Mouse (Mus musculus) ES-E14 (cell line): ENCODE measurements around the gene Unc79. TPM values are rescaled to one million over a fixed set of nuclear protein-coding genes. Genes with fewer than 3 reads are reported as not detected.

Experiments used
- DNase-seq: peaks from one replicate; pipeline ENCODE4 v3.0.0-alpha.2; 2013; ENCODE audit warnings: low read depth, low spot score
- H3K27ac ChIP-seq: 2 replicates; pipeline ENCODE4 v1.5.1; 2012; ENCODE audit warnings: low read depth, mild to moderate bottlenecking, low read length, moderate library complexity, mixed read lengths; ENCODE audit not compliant: poor library complexity, insufficient read depth, severe bottlenecking
- H3K36me3 ChIP-seq: 2 replicates; pipeline ENCODE4 v1.6.1; 2012; ENCODE audit warnings: mild to moderate bottlenecking, low read length, moderate library complexity, mixed read lengths; ENCODE audit not compliant: control insufficient read depth, poor library complexity, insufficient read depth, severe bottlenecking
- H3K4me1 ChIP-seq, 2 experiments: fragments of 150-350 bp in 1 of 2; sonication (generic) in 1 of 2; 2 replicates each; pipeline ENCODE4 v1.6.1; 2012; ENCODE audit warnings: low read length in 2 of 2, mild to moderate bottlenecking in 1 of 2, mixed read lengths in 1 of 2; ENCODE audit not compliant: control insufficient read depth in 2 of 2, insufficient read depth in 2 of 2, poor library complexity in 1 of 2
- H3K4me3 ChIP-seq, 2 experiments: fragments of 150-350 bp in 1 of 2; sonication (generic) in 1 of 2; 2 replicates each; pipeline ENCODE4 v1.5.1; 2012; ENCODE audit warnings: low read length in 2 of 2, low read depth in 1 of 2, mild to moderate bottlenecking in 1 of 2, mixed read lengths in 1 of 2; ENCODE audit not compliant: insufficient read depth in 1 of 2, poor library complexity in 1 of 2, severe bottlenecking in 1 of 2
- H3K9ac ChIP-seq: 2 replicates; pipeline ENCODE4 v1.6.1; 2012; ENCODE audit warnings: low read depth, mild to moderate bottlenecking, low read length, mixed read lengths; ENCODE audit not compliant: poor library complexity, insufficient read depth, severe bottlenecking
- H3K9me3 ChIP-seq: fragments of 150-350 bp; sonication (generic); 2 replicates; pipeline ENCODE4 v1.6.1; 2012; ENCODE audit warnings: low read depth, mild to moderate bottlenecking, low read length; ENCODE audit not compliant: control insufficient read depth, insufficient read depth
- CHD2 ChIP-seq: IDR thresholded peaks from 2 replicates; pipeline ENCODE4 v1.6.1; 2014; ENCODE audit warnings: mild to moderate bottlenecking, low read depth, low read length, inconsistent platforms
- HCFC1 ChIP-seq: IDR thresholded peaks from 2 replicates; pipeline ENCODE4 v1.6.1; 2012; ENCODE audit warnings: low read length, inconsistent platforms, borderline replicate concordance; ENCODE audit not compliant: insufficient read depth
- MAFK ChIP-seq: IDR thresholded peaks from 2 replicates; pipeline ENCODE4 v1.6.1; 2014; ENCODE audit warnings: mild to moderate bottlenecking, low read depth, low read length, inconsistent platforms; ENCODE audit not compliant: insufficient read depth
- ZC3H11A ChIP-seq: IDR thresholded peaks from 2 replicates; pipeline ENCODE4 v1.6.1; 2012; ENCODE audit warnings: low read depth, mild to moderate bottlenecking, inconsistent platforms, low read length, borderline replicate concordance
- ZNF384 ChIP-seq: IDR thresholded peaks from 2 replicates; pipeline ENCODE4 v1.6.1; 2012; ENCODE audit warnings: low read depth, low read length, inconsistent platforms
- in situ Hi-C, 2 experiments: fragments of 600-800 bp; cut with MboI; formaldehyde crosslinking; loops; one replicate each; pipeline ENCODE4 v1.15.1; 2025; ENCODE audit warnings: low sequenced_read_pairs in 2 of 2, inconsistent platforms in 1 of 2; ENCODE audit not compliant: unreplicated experiment in 2 of 2
- total RNA-seq: library from RNA; depleted of rRNA; stranded (reverse); fragments of 300-350 nt; gene quantifications from 2 replicates; pipeline ENCODE4 v1.2.3, GENCODE M21; 2012

Unc79 gene
- total RNA-seq, 1 experiment = 0.36 TPM

DNA sequence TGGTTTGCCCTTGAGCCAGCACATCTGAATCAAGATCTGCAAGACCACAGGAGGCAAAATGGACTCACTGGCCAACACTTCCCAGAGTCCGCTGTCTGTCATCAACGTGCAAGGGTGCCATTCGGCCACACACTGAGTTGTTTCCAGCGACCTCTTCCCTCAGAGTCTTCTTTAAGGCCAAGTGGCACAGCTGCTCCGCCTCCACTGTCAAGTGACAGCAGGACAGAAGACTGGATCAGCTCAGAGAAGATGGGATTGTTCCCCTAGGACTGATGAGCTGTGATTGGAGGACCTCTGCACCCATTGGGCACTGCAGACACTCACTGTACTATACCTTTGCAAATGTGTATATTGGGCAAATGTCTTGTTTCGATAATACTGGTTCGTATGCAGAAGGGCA is 238.4 kb downstream of the Unc79 start:
- H3K9me3 ChIP-seq = no peaks in the 10 kb centered on the region
- DNase-seq = no peak
- H3K4me1 ChIP-seq = peaks cover 0 to 4% of the 10 kb centered on the region in 2 experiments; a peak in 2 of 4 replicates
- no peaks in the 10 kb centered on the region for H3K36me3 ChIP-seq
- H3K9ac ChIP-seq = no peak overlapping the region
- no peak for TF ChIP-seq CHD2
- TF ChIP-seq ZNF384 = no peak
- no peak for TF ChIP-seq HCFC1
- no peak for TF ChIP-seq MAFK
- TF ChIP-seq ZC3H11A = no peak
- no peak overlapping the region for H3K27ac ChIP-seq
- H3K4me3 ChIP-seq = no peak overlapping the region
- in situ Hi-C loops = no loop called here

- Histone ChIP-seq H3K9me3 (no peaks in the 10 kb centered on the region), H3K4me3 (no peak overlapping the region), H3K27ac (no peak overlapping the region), H3K4me1 (peaks cover 0 to 2% of the 10 kb centered on the region in 2 experiments; a peak in 1 of 4 replicates), H3K9ac (no peak overlapping the region), H3K36me3 (no peaks in the 10 kb centered on the region)
- no peak for TF ChIP-seq ZC3H11A
- no peak for TF ChIP-seq ZNF384
- TF ChIP-seq HCFC1 = no peak
- no peak for TF ChIP-seq CHD2
- TF ChIP-seq MAFK = no peak
- no peak for DNase-seq
- in situ Hi-C loops = no loop called here
Measured at GRCm38 (mm10) chr12:103188223-103188622, 239.6 kb downstream of the Unc79 start.

DNA sequence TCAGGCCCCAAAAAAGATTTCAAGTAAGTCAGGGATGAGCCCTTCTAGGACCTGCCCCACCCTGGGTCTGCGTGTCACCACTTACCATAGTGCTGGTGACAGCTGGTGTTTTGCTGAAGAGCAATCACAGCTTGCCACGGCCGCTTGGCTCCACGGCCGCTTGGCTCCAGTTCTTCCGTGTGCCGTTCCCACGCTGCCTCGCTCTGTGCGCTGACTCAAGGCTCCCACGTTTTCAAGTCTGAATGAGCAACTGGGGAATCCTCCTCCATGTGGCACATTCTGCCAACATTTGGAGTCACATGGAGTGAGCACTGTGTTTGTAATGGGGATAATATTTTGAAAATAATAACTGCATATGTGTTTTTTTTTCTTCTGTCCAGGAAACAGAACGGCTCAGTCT is 241.1 kb downstream of the Unc79 start:
- no peaks in the 10 kb centered on the region for H3K4me1 ChIP-seq
- DNase-seq = no peak
- no peak overlapping the region for H3K9ac ChIP-seq
- no peaks in the 10 kb centered on the region for H3K36me3 ChIP-seq
- no peak overlapping the region for H3K4me3 ChIP-seq
- H3K27ac ChIP-seq = no peak overlapping the region
- TF ChIP-seq ZC3H11A (no peak), MAFK (no peak), CHD2 (no peak), ZNF384 (no peak), HCFC1 (no peak)
- no peaks in the 10 kb centered on the region for H3K9me3 ChIP-seq
- in situ Hi-C loops = no loop called here

- Histone ChIP-seq H3K9me3 (no peaks in the 10 kb centered on the region), H3K27ac (no peak overlapping the region), H3K9ac (no peak overlapping the region), H3K4me3 (no peak overlapping the region), H3K36me3 (no peaks in the 10 kb centered on the region), H3K4me1 (no peaks in the 10 kb centered on the region)
- no peak for DNase-seq
- in situ Hi-C loops = no loop called here
- no peak for TF ChIP-seq HCFC1
- no peak for TF ChIP-seq ZNF384
- no peak for TF ChIP-seq CHD2
- no peak for TF ChIP-seq ZC3H11A
- TF ChIP-seq MAFK = no peak
Measured at GRCm38 (mm10) chr12:103192996-103193395, 244.3 kb downstream of the Unc79 start.

DNA sequence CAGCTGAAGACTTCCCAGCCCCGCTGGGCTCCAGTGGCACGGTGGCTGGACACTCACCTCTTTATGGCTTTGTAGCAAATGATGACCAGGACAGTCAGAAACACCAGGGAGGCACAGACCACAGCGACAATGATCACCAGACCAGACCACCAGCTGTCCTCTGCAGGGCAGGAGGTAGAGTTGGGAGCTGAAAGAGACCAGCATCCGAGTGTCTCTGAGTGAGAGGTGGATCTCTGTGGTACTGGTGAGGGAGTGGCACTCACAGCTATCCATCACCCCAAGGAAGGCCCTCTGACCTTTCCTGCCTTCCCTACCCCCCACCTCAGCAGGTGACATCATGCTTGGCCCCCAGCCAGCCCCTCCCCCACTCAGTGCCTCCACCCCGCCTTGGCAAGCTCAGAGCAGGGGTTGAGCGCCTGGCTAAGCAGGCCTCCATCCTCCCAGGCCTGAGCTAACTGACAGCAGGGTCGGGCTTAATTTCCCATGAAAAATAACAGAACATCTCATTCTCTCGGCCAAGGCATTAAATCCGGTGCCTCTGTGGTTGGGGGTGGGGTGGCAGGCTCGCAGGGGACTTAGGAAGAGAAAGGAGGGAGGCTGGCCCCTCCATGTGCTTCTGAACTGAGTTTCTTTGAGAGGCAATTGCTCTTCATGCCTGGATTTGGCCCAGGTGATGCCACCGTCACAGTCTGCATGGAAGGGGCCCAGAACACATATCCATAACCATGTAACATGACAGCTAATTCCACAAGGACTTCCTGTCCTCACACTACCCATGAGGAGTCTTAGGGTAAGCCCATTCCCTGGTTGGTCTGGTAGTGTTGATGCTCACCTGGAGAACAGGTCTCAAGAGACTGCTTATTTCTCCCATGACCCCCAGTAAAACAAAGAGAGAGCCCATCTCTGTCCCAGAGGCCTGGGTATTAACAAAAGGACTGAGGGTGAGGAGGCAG is 254.2 kb downstream of the Unc79 start:
- H3K9me3 ChIP-seq = no peaks in the 10 kb centered on the region
- DNase-seq = no peak
- in situ Hi-C loops = no loop called here
- H3K4me3 ChIP-seq = no peak overlapping the region
- no peaks in the 10 kb centered on the region for H3K36me3 ChIP-seq
- TF ChIP-seq MAFK = no peak
- no peak for TF ChIP-seq CHD2
- TF ChIP-seq HCFC1 = no peak
- TF ChIP-seq ZNF384 = no peak
- no peak for TF ChIP-seq ZC3H11A
- H3K27ac ChIP-seq = no peak overlapping the region
- H3K9ac ChIP-seq = no peak overlapping the region
- H3K4me1 ChIP-seq = no peaks in the 10 kb centered on the region
